Mouse (Mus musculus): ENCODE results near the gene Lpo.

The Lpo gene

GRCm38 (mm10) chr11:87758957-87759608 lies 69.0 kb downstream of the Lpo start:
- DNase-seq (ENCODE audit: extremely low spot score, low spot score), result no peak

- no peak for DNase-seq (ENCODE audit: extremely low spot score, low spot score)
These were observed 69.8 kb downstream of the Lpo start for GRCm38 (mm10) chr11:87758161-87758911.

- DNase-seq (ENCODE audit: extremely low spot score, low spot score), result no peak
These were observed 70.8 kb downstream of the Lpo start for GRCm38 (mm10) chr11:87757001-87757954.
